Mouse (Mus musculus): ENCODE results near the gene Mlec.
"Not testable (repeated sequence)": the region's sequence is repeated elsewhere in the genome, so short reads cannot be mapped to it uniquely, and the experiment has no call there.

The Mlec gene

GRCm38 (mm10) chr5:115120978-115121377 is 37.0 kb downstream of the Mlec start:
- no peak for DNase-seq

- peak; percentile 36 for DNase-seq
Measured at GRCm38 (mm10) chr5:115118961-115119570, 38.9 kb downstream of the Mlec start, which contains the start of gene Acads. Gene Acads (minus strand): TSS chr5:115119346.

- no peak for DNase-seq
Measured at GRCm38 (mm10) chr5:115117467-115117866, 40.5 kb downstream of the Mlec start.

GRCm38 (mm10) chr5:115116426-115116825 is 41.6 kb downstream of the Mlec start:
- no peak for DNase-seq

GRCm38 (mm10) chr5:115114501-115114900 is 43.5 kb downstream of the Mlec start:
- no peak for DNase-seq

GRCm38 (mm10) chr5:115113244-115113643 is 44.7 kb downstream of the Mlec start:
- DNase-seq, result no peak

GRCm38 (mm10) chr5:115111156-115111555 is 46.8 kb downstream of the Mlec start:
- no peak for DNase-seq

- not testable (repeated sequence) for DNase-seq
Measured at GRCm38 (mm10) chr5:115103253-115103652, 54.7 kb downstream of the Mlec start.

- DNase-seq, result no peak
Measured at GRCm38 (mm10) chr5:115102231-115102630, 55.7 kb downstream of the Mlec start.

GRCm38 (mm10) chr5:115100473-115100872 is 57.5 kb downstream of the Mlec start:
- DNase-seq, result no peak

- no peak for DNase-seq
Measured at GRCm38 (mm10) chr5:115099991-115100390, 58.0 kb downstream of the Mlec start.

GRCm38 (mm10) chr5:115099530-115099929 is 58.4 kb downstream of the Mlec start:
- DNase-seq, result no peak

GRCm38 (mm10) chr5:115098195-115098594 is 59.8 kb downstream of the Mlec start, which contains the start of gene Gm10401:
Gene Gm10401 (minus strand): TSS chr5:115098295.
- no peak for DNase-seq
